Mouse (Mus musculus) naive thymus-derived CD4-positive, alpha-beta T cell, adult 5 months (primary cell): ENCODE results near the gene Btbd35f18. TPM values are rescaled to one million over a fixed set of nuclear protein-coding genes. Genes with fewer than 3 reads are reported as not detected.

Experiments used
- polyA plus RNA-seq: library from polyadenylated mRNA; unstranded; fragments of 100-300 nt; shearing (Covaris generic); gene quantifications from one replicate; pipeline ENCODE4 v1.2.1, GENCODE M21; 2017

The Btbd35f18 gene
- not detected for polyA plus RNA-seq

DNA sequence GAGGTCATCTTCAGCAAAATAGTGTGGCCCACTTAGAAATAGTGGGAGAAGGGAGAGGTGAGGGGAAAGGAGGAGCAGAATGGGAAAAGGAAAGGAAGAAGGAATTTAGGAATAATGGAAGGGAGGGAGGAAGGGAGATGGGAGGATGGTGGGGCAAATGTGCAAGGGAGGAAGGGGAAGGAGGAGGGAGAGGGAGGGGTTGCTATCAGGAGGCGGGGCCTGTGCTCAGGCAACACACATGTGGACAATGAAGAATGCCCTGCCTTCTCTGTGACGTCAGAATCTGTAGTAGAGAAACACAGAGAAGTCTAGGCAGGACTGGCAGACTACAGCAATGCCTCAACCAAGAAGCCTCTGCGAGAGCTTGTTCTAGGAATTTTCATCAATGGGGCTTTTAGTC lies at the start of gene Btbd35f18:
Gene Btbd35f18 (plus strand): TSS at position 301 of the 400 bp plus-strand sequence.

Other genes starting within 250 kb of the Btbd35f18 start
- gene Btbd35f10, start 52.7 kb downstream of the Btbd35f18 start, polyA plus RNA-seq: not detected